Mouse (Mus musculus): ENCODE measurements around the gene Ezh1. TPM values are rescaled to one million over a fixed set of nuclear protein-coding genes. Genes with fewer than 3 reads are reported as not detected.

Gene Ezh1
- total RNA-seq, 2 experiments from 2014 or later = 32.4 TPM

DNA sequence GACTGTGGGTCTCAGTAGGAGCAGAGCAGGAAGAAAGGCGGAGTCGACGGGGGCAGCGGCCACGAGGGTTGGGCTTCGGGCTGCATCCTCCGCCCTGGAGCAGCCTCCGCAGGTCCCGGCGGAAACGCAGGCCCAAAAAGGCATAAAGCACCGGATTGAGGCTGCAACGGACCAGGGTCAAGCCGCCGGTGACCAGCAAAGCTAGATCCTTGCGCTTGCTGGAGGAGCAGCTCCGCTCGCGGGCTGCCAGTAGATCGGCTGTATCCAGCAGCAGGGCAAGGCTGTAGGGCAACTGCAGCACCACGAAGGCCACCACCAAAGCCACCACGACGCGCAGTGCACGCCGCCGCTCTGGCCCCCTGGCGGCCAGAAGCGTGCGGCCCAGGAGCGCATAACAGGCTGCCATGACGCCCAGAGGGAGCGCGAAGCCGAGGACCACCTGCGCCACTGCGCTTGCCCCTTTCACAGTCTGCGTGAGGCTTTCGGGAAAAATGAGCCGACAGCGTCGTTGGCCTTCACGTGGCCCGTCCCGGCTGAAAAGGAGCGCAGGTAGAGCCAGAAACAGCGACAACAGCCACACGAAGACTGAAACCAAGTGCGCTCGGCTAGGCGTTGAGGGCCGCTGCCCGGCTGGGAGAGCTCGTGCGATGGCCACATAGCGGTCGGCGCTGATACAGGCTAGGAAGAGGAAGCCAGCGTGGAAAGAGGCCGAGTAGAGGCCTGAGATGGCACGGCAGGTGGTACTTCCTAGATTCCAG lies 52.5 kb downstream of the Ezh1 start:
- intact Hi-C loops (cut with DNase I) = loop anchor here (5.0 to 10.0 kb wide), 2 partner anchors 49 to 77 kb away; partner anchors contain the start of gene Psmc3ip

DNA sequence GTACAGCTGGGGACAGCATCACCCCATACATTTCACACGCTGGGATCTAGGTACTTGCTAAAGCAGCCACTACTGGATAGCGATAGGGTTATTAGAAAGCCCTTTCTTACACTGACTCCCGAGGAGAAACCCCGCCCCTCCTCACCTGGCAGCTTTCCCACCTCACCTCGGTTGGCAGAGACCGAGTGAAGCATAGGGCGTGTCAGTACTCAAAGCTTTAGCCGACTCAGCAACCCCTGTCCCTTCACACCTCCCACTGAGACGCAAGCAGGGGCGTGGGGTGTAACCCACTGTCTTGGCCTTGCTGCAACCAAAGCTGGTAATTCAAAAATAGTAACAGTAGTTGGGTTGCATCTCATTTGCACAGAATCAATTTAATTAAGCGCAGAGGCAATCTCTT lies 53.2 kb downstream of the Ezh1 start:
- no peak for DNase-seq (ENCODE audit: low spot score in 2 of 2)
- intact Hi-C loops (cut with DNase I) = loop anchor here (5.0 to 10.0 kb wide), 2 partner anchors 48 to 76 kb away; partner anchors contain the start of gene Psmc3ip

More for the DNA sequence above, 52.5 kb downstream of the Ezh1 start:
- peak in 1 of 2 experiments; percentile 70 for DNase-seq (ENCODE audit: low spot score in 2 of 2)

DNA sequence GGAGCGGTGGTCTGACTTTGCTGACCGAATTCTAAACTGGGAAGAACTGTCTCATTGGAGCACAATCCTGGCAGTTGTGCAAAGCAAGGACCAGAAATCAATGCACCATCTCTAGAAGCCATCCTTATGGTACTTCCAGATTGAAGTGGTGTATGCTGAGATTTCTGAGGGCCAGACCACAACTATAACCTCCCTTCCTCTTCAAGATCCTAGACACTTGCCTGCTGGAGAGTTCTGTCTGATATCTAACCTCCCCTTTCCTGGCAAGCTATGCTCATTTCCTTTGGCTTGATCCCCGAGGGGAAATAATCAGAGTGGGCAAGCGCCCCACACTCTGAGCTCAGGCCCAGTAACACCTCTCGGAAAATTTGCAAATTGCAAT lies 53.8 kb downstream of the Ezh1 start:
- no peak for DNase-seq (ENCODE audit: low spot score in 2 of 2)

DNA sequence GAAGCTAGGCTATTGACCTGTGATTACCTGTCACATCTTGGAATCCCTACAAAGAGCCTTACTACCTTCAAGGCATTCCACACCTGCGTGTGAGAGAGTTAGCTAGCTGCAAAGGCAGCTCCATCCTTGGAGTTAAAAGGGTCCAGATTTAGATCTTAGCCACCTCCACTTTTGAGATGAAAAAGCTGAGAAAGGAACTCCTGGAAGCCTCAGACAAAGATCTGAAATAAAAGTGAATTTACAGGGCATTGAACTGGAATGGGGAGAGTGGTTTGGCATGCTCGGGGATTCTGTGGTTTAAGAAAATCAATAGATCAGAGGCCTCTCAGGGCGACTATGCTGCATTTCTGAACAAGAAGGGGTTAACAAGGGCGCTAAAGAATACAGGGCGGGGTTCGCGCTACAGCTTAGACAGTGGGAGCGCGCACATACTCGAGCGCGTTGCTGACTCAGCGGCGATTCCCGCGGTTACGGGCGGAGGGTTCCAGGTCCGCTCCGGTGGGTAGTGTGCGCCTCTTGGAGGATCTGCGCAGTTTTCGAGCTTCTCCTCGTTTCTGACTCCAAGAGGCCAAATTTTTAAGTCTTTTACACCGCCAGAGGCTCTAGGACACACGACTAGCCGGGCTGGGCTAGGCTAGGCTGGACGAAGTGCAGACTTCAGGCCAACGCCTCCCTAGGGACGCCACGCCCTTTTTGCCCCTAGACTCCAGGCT lies 54.4 kb downstream of the Ezh1 start:
- DNase-seq (ENCODE audit: low spot score in 2 of 2) = peak; percentile 75 to 76
- intact Hi-C loops (cut with DNase I) = loop anchor here (5.0 to 10.0 kb wide), 2 partner anchors 47 to 75 kb away; partner anchors contain the start of gene Psmc3ip

More for the DNA sequence above, 53.8 kb downstream of the Ezh1 start:
- intact Hi-C loops (cut with DNase I) = loop anchor here (5.0 to 10.0 kb wide), 2 partner anchors 48 to 75 kb away; partner anchors contain the start of gene Psmc3ip

DNA sequence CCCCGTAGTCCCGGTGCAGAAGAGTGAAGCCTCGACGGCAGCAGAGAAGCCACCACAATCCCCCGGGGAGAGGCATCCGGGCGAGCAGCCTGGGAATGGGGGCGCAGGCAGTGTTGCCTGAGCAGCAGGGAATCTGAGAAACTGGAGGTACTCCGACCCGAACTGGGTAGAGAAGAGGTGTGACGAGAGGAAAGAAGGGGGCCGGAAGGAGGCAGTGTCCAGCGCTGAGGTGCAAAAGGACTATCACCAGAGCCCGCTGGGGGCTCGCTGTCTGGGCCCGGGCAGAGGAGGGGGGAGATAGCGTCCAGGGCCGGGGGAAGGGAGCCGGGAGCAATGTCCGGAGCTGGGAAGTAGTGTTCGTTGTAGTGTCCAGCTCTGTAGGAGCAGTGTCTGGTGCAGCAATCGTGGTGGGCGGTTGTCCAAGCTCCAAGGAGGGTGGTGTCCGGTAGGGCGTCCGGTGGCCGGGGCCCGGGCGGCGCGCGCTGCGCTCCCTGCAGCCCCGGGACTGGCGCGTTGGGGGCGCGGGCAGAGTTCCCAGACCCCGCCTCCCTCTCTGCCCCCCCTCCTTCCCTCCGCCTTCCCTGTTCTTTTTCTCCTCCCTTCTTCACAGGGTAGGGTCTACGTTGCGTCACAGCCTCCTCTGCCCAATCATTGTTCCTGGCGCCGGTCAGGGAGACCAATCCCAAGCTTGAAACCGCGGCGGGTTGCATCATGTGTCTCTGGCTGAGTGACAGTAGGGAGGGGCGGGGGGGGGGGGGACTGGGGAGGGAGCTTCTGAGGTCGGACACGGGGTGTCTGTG lies 55.3 kb downstream of the Ezh1 start, which contains the start of gene Plekhh3:
Plekhh3 (minus strand) TSS at position 541 of the 800 bp plus-strand sequence.
- intact Hi-C loops (cut with DNase I) = loop anchor here (5.0 to 10.0 kb wide), 2 partner anchors 46 to 74 kb away; partner anchors contain the start of gene Psmc3ip
- DNase-seq (ENCODE audit: low spot score in 2 of 2) = peak; percentile 96 to 98

DNA sequence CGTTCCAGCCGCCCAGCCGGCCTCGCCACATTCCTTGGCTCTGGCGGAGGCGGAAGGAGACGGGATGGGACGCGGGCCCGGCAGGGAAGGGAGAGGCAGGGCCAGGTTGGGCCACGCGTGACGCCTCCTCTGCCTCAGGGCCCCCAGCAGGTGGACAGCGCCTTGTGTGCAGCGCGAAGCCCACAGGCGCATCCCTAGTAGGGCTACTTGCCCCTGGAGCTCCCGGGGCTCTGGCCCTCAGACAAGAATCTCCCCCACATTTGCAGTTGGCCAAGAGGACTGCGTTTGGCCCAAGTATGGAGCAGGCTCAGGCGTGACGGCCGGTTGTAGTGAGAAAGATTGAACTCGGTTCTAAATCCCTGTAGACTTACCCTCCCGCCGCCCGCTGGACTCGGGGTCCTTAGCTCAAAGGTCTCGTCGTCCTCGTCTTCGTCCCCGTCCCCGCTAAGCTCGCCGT lies 55.9 kb downstream of the Ezh1 start, which contains the start of gene Cntnap1:
Cntnap1 (plus strand) TSS at position 170 of the 457 bp plus-strand sequence.
- intact Hi-C loops (cut with DNase I) = loop anchor here (5.0 to 10.0 kb wide), 2 partner anchors 46 to 73 kb away; partner anchors contain the start of gene Psmc3ip
- DNase-seq (ENCODE audit: low spot score in 2 of 2) = no peak

DNA sequence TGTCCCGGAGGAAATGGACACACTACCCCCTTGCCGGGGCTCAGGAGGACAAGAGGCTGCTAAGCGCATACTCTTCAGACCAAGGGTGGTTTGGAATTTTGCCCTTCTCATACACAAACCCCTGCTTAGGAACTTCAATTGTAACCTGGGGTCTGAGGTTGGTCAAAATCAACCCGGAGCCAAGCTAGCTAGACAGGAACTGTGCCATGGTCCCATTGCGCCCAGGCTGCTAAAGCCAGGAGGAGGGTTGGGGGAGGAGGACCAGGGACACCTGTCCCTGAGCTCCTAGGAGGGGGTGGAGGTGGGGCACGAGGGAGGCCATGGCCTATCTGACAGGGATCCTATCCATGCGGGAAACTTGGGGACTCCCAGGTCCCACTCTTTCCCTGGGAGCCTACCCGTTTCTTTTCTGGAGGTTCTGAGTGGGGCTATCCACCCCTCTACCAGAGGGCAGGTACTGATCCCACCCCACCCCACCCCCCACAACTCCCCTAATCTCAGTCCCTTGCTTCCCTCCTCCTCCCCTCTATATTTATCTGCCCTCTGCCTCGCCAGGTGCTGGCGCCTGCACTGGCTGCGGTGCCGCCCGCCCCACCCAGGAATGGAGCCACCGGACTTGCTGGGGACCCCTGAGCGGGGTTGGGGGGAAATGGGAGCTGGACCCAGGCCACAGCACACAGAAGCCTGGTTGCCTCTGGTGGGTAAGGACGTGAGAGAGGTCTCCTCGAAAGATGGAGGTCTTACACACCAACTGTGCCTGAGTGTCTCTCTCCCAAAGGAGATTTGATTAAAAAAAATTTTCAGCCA lies 56.8 kb downstream of the Ezh1 start:
- intact Hi-C loops (cut with DNase I) = loop anchor here (5.0 to 10.0 kb wide), 2 partner anchors 45 to 72 kb away; partner anchors contain the start of gene Psmc3ip
- DNase-seq (ENCODE audit: low spot score in 2 of 2) = no peak

DNA sequence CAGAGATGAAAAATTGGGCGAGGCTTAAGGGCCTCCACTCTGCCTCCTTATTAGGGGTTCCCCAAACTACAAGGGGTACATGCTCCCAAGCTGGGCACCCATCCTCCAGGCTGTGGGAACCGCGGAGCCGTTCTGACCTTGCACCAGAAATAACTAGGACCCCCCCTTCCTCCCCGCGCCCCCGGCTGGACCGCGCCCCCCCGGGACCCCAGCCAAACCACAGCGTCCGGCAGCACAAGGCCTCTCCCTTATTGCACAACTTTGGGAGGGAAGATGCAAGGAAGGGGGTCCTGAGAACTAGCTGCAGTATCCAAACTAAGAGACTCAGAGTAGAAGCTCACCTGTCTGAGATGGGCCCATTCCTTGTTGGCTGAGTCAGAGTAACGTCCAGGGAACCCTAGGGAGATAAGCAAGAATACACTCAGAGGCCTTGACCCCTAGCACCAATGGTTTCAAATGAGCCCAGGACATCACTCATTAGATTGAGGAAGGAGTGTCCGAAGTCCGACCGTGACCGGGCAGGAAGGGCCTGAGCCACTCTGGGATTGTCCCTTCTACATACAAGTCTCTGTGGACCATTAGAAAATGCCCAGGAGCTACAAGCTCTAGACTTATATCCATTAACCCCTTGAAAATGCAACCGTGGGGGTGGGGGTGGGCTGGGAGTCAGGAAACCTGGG lies 57.8 kb downstream of the Ezh1 start:
- no peak for DNase-seq (ENCODE audit: low spot score in 2 of 2)
- intact Hi-C loops (cut with DNase I) = no loop called here

DNA sequence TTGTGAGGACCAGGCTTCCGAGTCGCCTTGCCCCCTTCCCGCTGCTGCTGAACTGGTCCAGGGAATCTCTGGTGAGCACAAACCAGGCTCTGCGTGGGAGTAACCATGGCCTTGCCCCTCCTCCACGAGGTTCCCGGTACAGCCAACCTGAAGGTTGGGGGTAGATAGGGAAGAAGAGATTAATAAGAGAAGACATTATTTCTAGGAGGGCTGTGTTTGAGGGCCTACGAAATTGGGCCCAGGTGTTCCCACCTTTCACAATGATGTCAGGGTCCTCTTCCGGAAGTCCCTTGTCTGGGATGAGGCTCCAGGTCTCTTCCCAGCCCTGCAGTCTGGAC lies 58.3 kb downstream of the Ezh1 start:
- intact Hi-C loops (cut with DNase I) = no loop called here
- DNase-seq (ENCODE audit: low spot score in 2 of 2) = no peak

DNA sequence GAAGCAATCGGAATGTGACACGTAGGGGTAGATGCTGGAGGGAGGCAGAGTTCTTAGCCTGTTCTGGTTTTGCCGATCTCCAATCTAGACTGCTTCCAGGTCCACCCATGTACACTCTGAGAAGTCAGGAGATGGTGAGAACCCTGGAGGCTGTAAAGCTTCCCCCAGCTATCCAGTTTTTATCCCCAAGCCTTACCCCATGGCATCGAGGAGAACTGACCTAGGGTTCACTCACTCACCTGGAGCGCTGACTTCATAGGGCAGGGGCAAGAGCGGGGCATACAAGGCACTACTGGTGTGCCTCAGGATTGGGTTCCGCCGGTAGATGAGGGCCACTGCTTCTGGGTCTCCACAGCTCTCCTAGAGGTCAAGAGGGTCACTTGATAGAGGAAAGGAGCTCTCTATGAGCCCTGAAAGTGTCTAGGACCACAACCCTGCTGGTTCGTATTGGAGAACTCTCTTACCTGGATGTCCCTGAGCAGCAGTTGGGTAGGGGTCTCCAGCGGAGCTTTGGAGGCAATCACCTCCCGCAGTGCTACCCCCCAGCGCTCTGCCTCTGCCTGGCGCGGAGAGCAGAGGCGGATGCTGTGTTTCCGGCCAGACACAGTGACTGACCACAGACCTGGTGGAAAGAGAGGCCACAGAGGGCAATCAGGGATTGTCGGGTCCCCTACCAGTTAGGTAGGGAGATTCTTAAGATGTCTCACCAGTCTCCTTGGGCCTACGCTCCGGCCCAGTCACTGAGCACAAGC lies 58.9 kb downstream of the Ezh1 start:
- intact Hi-C loops (cut with DNase I) = no loop called here
- DNase-seq (ENCODE audit: low spot score in 2 of 2) = no peak

DNA sequence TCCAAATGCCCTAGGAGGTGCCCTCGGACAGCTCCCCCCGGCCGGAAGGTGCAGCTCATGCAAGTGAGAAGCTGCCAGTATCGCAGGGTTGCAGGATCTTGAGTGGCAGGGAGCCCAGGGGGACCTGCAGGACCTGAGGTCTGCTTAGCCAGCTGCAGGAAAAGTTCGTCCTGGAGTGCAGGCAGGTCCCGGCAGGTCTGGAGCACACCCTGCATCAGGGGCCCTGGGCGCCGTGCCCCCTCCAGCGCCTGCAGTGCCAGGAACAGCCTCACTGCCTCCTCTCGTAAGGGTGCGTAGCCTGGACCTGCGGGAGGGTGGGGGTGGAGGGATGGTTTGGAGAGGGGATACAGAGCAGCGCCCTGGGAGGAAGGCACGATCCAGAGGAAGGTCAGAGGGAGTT lies 59.9 kb downstream of the Ezh1 start:
- DNase-seq (ENCODE audit: low spot score in 2 of 2) = no peak
- intact Hi-C loops (cut with DNase I) = no loop called here

DNA sequence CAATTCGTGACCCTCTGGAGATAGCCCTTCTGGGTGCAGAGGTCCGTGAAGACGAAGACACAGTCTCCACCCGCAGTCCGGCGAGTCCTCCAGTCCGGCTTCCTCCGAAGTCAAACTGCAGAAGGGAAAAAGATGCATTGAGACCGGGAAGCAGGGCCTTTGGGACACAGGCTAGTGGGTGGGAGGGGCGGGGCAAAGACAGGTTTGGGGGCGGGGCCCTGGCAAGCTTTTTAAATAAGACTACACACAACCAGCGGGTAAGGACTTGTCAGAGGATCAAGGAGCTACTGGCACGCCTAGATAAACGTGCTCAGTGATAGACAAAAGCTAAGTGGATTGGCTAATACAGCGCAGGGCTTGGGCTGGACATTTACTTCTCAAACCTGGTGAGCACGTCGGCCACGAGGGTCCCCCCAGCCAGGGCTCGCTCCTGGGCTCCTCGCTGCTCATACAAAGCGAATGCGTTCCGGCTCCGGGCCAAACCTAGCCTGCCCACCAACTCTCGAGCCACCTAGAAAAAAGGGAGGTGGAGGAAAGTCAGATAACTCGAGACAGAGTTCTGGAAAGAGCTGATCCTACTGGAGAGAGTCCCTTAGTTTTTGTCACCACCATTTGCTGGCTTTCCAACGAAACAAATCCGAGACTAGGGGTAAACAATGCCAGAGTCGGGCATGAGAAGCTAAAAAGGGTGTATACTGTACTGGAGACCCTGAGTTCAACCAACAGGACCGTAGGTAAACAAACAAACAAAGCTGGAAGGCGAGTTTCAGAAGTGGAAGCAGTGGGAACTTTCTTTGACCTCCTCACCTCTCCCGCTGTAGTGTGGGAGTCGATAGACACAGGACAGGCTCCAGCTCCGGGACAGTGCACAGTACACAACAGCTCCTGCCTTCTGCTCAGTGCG lies 61.3 kb downstream of the Ezh1 start:
- intact Hi-C loops (cut with DNase I) = no loop called here
- no peak for DNase-seq (ENCODE audit: low spot score in 2 of 2)

DNA sequence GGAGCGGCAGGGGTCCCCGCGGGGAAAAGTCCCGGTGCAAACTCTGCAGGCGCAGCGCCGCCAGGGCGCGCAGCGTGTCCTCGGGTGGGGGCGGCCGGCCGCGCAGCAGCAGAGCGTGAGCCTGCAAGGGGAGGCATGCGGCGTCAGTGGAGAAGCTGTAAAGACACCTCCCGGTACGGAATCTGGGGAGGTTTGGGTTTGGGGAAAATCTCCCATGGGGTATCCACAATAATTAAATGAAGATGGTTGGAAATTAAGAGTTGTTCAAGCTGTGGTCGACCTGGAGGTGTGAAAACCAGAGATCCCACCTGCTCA lies 62.0 kb downstream of the Ezh1 start:
- no peak for DNase-seq (ENCODE audit: low spot score in 2 of 2)
- intact Hi-C loops (cut with DNase I) = no loop called here

DNA sequence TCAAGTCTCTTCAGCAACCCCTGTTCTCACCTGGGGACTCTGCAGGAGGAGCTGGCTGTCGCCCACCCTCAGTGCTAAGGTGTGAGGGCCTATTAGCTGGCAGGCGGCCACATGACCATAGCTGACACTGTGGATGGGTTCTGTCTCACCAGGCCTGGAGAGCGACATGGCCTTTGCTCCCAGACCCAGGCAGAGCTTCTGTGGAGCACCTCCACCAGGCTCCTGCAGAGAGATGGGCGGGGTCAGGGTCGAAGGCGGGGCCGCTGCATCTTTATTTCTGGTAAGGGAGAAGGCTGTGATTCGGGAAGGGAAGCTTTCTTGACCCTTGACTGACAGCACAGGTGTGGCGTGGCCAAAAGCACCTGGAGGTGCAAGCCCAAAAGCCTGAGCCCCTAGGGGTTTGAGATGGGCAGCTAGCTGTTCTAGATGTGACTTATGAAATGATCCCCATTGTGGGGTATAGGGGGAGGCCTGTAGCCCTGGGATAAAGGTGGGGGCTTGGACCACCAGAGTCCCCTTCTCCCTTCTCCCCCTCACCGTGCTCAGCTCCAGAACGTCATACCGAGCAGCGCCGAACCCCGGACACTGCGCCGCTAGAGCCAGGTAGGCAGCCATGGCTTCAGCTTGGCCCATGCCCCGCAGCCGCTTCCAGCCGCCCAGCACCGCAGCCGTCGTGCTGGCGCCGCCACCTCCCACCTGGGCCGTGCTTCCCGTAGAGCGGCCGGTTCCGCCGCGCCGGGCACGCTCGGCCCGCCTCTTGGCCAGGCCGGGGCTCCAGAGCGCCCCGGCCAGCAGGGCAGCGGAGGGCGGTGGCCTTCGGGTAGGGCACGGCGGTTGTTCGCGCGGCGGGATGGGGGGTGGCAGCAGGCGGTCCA lies 62.5 kb downstream of the Ezh1 start:
- no peak for DNase-seq (ENCODE audit: low spot score in 2 of 2)
- intact Hi-C loops (cut with DNase I) = no loop called here

DNA sequence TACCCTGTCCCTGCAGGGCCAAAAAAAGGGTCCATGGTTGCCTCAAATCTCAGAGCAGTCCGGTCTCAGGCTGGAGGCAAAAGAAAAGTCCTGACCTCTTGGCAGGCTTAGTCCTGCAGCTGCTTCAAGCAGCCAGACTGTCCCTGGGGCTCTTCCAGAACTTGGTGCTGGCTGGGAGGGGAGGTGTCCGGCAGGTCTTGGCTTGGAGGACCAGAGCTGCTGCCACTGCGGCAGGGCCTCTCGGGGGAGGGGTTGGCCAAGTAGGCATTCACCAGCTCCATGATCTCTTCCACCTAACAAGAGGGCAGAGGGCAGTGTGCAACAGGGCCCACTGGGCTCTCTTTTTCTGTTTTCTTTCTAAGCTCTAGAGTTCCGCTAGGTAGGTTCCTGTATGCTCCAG lies 63.5 kb downstream of the Ezh1 start:
- intact Hi-C loops (cut with DNase I) = no loop called here
- peak in 1 of 2 experiments; percentile 40 for DNase-seq (ENCODE audit: low spot score in 2 of 2)

DNA sequence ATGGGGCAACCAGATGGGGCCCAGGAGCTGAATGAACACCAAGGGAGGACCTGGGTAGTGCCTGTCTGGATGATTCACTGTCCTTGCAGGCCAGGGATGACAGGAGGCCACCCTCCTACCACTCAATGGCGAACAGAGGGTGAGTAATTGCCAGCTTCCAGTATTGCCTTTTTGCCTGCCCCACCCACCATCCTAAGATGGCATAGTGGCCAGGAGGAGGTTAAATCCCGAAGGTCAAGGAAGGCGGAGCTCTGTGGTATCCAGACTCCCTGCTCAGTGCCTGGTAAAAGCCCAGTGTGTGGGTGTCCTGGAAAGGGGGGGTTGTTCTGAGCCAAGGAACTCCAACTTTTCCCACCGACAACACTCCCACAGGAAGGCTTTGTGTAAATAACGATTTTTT lies 64.0 kb downstream of the Ezh1 start:
- intact Hi-C loops (cut with DNase I) = no loop called here
- no peak for DNase-seq (ENCODE audit: low spot score in 2 of 2)
